Mouse (Mus musculus) heart, embryonic 13.5 days (tissue): Measurements from ENCODE around the gene Mtch2. TPM values are rescaled to one million over a fixed set of nuclear protein-coding genes. Genes with fewer than 3 reads are reported as not detected.

ENCODE experiments used
- ATAC-seq: fragments of 200-750 bp; cut with Nextera tagmentation; 2 replicates; pipeline ENCODE4 v1.8.0; 2017; ENCODE audit warnings: moderate TSS enrichment; ENCODE audit not compliant: insufficient number of reproducible peaks, low FRiP score, low TSS enrichment; ENCODE audit errors: extremely low read depth
- H3K27ac ChIP-seq: fragments of 300-500 bp; sonication (generic); replicated peaks from 2 replicates; pipeline ENCODE4 v1.5.1; 2015; ENCODE audit warnings: moderate library complexity, mild to moderate bottlenecking, inconsistent platforms
- H3K27me3 ChIP-seq: fragments of 300-500 bp; sonication (generic); replicated peaks from 2 replicates; pipeline ENCODE4 v1.6.1; 2015; ENCODE audit warnings: mild to moderate bottlenecking, inconsistent platforms
- H3K36me3 ChIP-seq: fragments of 300-500 bp; sonication (generic); 2 replicates; pipeline ENCODE4 v1.6.1; 2015; ENCODE audit warnings: mild to moderate bottlenecking, inconsistent platforms
- H3K4me1 ChIP-seq: fragments of 300-500 bp; sonication (generic); 2 replicates; pipeline ENCODE4 v1.6.1; 2015; ENCODE audit warnings: inconsistent platforms
- H3K4me2 ChIP-seq: fragments of 300-500 bp; sonication (generic); 2 replicates; pipeline ENCODE4 v1.6.1; 2015; ENCODE audit warnings: inconsistent platforms, mild to moderate bottlenecking, moderate library complexity
- H3K4me3 ChIP-seq: fragments of 300-500 bp; sonication (generic); 2 replicates; pipeline ENCODE4 v1.5.1; 2015; ENCODE audit warnings: moderate library complexity, mild to moderate bottlenecking, inconsistent platforms
- H3K9ac ChIP-seq: fragments of 300-500 bp; sonication (generic); 2 replicates; pipeline ENCODE4 v1.6.1; 2015; ENCODE audit warnings: inconsistent platforms, mild to moderate bottlenecking, moderate library complexity
- H3K9me3 ChIP-seq: fragments of 300-500 bp; sonication (generic); 2 replicates; pipeline ENCODE4 v1.6.1; 2016; ENCODE audit warnings: inconsistent platforms
- WGBS: fragments of 180-500 bp; shearing (Covaris S2); methylation state at CpG from one replicate; pipeline ENCODE4 v1.1.7; 2015; ENCODE audit warnings: mixed read lengths; 5-methylcytosine and 5-hydroxymethylcytosine counted together
- polyA plus RNA-seq: library from polyadenylated mRNA; unstranded; fragments of >200 nt; fragmentation: Nextera tagmentation; extraction: Ambion mirVana; gene quantifications from 2 replicates; pipeline ENCODE4 v1.2.1, GENCODE M21; 2015

Mtch2 gene
- polyA plus RNA-seq, 1 experiment from 2014 or later: 205 TPM

- no peak overlapping the region for H3K4me3 ChIP-seq
- no peak overlapping the region for H3K4me2 ChIP-seq
- H3K9me3 ChIP-seq: no peaks in the 10 kb centered on the region
- no peak overlapping the region for H3K9ac ChIP-seq
- H3K27ac ChIP-seq: no peak overlapping the region
- peaks cover 89% of the 10 kb centered on the region for H3K36me3 ChIP-seq
- 68% methylated on average over 1 of the region's 1 CpGs for WGBS
- no peaks in the 10 kb centered on the region for H3K27me3 ChIP-seq
- no peak for ATAC-seq
- peaks cover 41% of the 10 kb centered on the region for H3K4me1 ChIP-seq
Measured at GRCm38 (mm10) chr2:90910861-90911260, 63.9 kb downstream of the Mtch2 start.

GRCm38 (mm10) chr2:90911668-90912067 is 64.7 kb downstream of the Mtch2 start:
- no peak for ATAC-seq
- 80% methylated on average over 1 of the region's 1 CpGs for WGBS
- Histone ChIP-seq H3K4me3 (no peak overlapping the region), H3K4me2 (no peak overlapping the region), H3K27ac (no peak overlapping the region), H3K4me1 (peaks cover 43% of the 10 kb centered on the region), H3K9me3 (no peaks in the 10 kb centered on the region), H3K27me3 (no peaks in the 10 kb centered on the region), H3K9ac (no peak overlapping the region), H3K36me3 (peaks cover 85% of the 10 kb centered on the region)

GRCm38 (mm10) chr2:90913671-90914070 is 66.7 kb downstream of the Mtch2 start:
- no peaks in the 10 kb centered on the region for H3K9me3 ChIP-seq
- H3K4me2 ChIP-seq: no peak overlapping the region
- 59% methylated on average over 2 of the region's 2 CpGs for WGBS
- H3K36me3 ChIP-seq: peaks cover 66% of the 10 kb centered on the region
- no peak for ATAC-seq
- no peak overlapping the region; the same call in 1 of the 2 replicates for H3K9ac ChIP-seq
- peak overlapping the region; percentile 51 for H3K27ac ChIP-seq
- peaks cover 54% of the 10 kb centered on the region for H3K4me1 ChIP-seq
- no peaks in the 10 kb centered on the region for H3K27me3 ChIP-seq
- no peak overlapping the region for H3K4me3 ChIP-seq

GRCm38 (mm10) chr2:90915516-90915915 is 68.6 kb downstream of the Mtch2 start:
- Histone ChIP-seq H3K9ac (peak overlapping the region; percentile 99), H3K4me3 (no peak overlapping the region), H3K27me3 (no peaks in the 10 kb centered on the region), H3K36me3 (peaks cover 47% of the 10 kb centered on the region), H3K4me1 (peaks cover 44% of the 10 kb centered on the region), H3K27ac (no peak overlapping the region), H3K9me3 (no peaks in the 10 kb centered on the region), H3K4me2 (peak overlapping the region; percentile 79)
- no peak for ATAC-seq
- 87% methylated on average over 1 of the region's 1 CpGs for WGBS

Other genes with a start within 250 kb of the Mtch2 start
- gene Nup160, start 169.9 kb upstream of the Mtch2 start, polyA plus RNA-seq: 21.2 and 23.8 TPM in 2 replicates
- gene Fnbp4, start 101.8 kb upstream of the Mtch2 start, polyA plus RNA-seq: 53.2 and 53.4 TPM in 2 replicates
- gene Agbl2, start 64.4 kb upstream of the Mtch2 start, polyA plus RNA-seq: 1.2 and 1.5 TPM in 2 replicates
- 9.8 and 12.9 TPM in 2 replicates for gene C1qtnf4, start 38.7 kb downstream of the Mtch2 start, polyA plus RNA-seq
- 26.8 and 27.7 TPM in 2 replicates for gene Kbtbd4, start 57.6 kb downstream of the Mtch2 start, polyA plus RNA-seq
- gene Ndufs3, start 57.7 kb downstream of the Mtch2 start, polyA plus RNA-seq: 314 and 369 TPM in 2 replicates
- gene Celf1, start 93.2 kb downstream of the Mtch2 start, polyA plus RNA-seq: 93.9 and 98.7 TPM in 2 replicates
- gene Rapsn, start 188.5 kb downstream of the Mtch2 start, polyA plus RNA-seq: 21.2 and 25.8 TPM in 2 replicates
- 226 and 239 TPM in 2 replicates for gene Psmc3, start 206.9 kb downstream of the Mtch2 start, polyA plus RNA-seq
- 45.0 and 55.5 TPM in 2 replicates for gene Slc39a13, start 223.3 kb downstream of the Mtch2 start, polyA plus RNA-seq
- gene Spi1, start 235.2 kb downstream of the Mtch2 start, polyA plus RNA-seq: 3.5 and 3.9 TPM in 2 replicates